Mouse (Mus musculus): Measurements from ENCODE around the gene Thumpd2.

The Thumpd2 gene

GRCm38 (mm10) chr17:81031830-81032442, 32.9 kb downstream of the Thumpd2 start:
- DNase-seq: no peak

GRCm38 (mm10) chr17:81027331-81027730, 37.6 kb downstream of the Thumpd2 start:
- no peak for DNase-seq

GRCm38 (mm10) chr17:81017132-81017531, 47.8 kb downstream of the Thumpd2 start:
- peak; percentile 40 for DNase-seq

GRCm38 (mm10) chr17:81015814-81016447, 49.0 kb downstream of the Thumpd2 start:
- DNase-seq: peak; percentile 65

- DNase-seq: no peak
Observed at GRCm38 (mm10) chr17:81010844-81011685, 53.8 kb downstream of the Thumpd2 start.

- DNase-seq: no peak
Observed at GRCm38 (mm10) chr17:81010199-81010598, 54.7 kb downstream of the Thumpd2 start.

GRCm38 (mm10) chr17:81009112-81009511, 55.8 kb downstream of the Thumpd2 start:
- no peak for DNase-seq

- no peak for DNase-seq
Observed at GRCm38 (mm10) chr17:81005292-81005691, 59.6 kb downstream of the Thumpd2 start.

- no peak for DNase-seq
Observed at GRCm38 (mm10) chr17:81004454-81004853, 60.4 kb downstream of the Thumpd2 start.

- no peak for DNase-seq
Observed at GRCm38 (mm10) chr17:81002130-81002529, 62.8 kb downstream of the Thumpd2 start.

GRCm38 (mm10) chr17:81001647-81002046, 63.2 kb downstream of the Thumpd2 start:
- DNase-seq: no peak

- no peak for DNase-seq
Observed at GRCm38 (mm10) chr17:81001010-81001409, 63.9 kb downstream of the Thumpd2 start.

- DNase-seq: no peak
Observed at GRCm38 (mm10) chr17:80998958-80999357, 65.9 kb downstream of the Thumpd2 start.

- no peak for DNase-seq
Observed at GRCm38 (mm10) chr17:80997226-80997625, 67.7 kb downstream of the Thumpd2 start.

GRCm38 (mm10) chr17:80991535-80992127, 73.3 kb downstream of the Thumpd2 start:
- DNase-seq: no peak

- no peak for DNase-seq
Observed at GRCm38 (mm10) chr17:80982976-80983375, 81.9 kb downstream of the Thumpd2 start.

GRCm38 (mm10) chr17:80982412-80982787, 82.5 kb downstream of the Thumpd2 start:
- peak; percentile 97 for DNase-seq

GRCm38 (mm10) chr17:80981721-80982411, 83.0 kb downstream of the Thumpd2 start:
- DNase-seq: peak; percentile 91

- no peak for DNase-seq
Observed at GRCm38 (mm10) chr17:80980096-80980495, 84.8 kb downstream of the Thumpd2 start.

GRCm38 (mm10) chr17:80977245-80977644, 87.6 kb downstream of the Thumpd2 start:
- no peak for DNase-seq
